Mouse (Mus musculus) embryonic facial prominence, embryonic 13.5 days (tissue): ENCODE measurements around the gene Zmym4. TPM values are rescaled to one million over a fixed set of nuclear protein-coding genes. Genes with fewer than 3 reads are reported as not detected.

Experiments
- ATAC-seq: fragments of 200-750 bp; cut with Nextera tagmentation; 2 replicates; pipeline ENCODE4 v1.8.0; 2017; ENCODE audit warnings: low read depth; ENCODE audit not compliant: insufficient number of reproducible peaks, insufficient read depth, low FRiP score, low TSS enrichment
- H3K27ac ChIP-seq: fragments of 300-500 bp; sonication (generic); 2 replicates; pipeline ENCODE4 v1.5.1; 2015; ENCODE audit warnings: moderate library complexity, mild to moderate bottlenecking, inconsistent platforms
- H3K27me3 ChIP-seq: fragments of 300-500 bp; sonication (generic); 2 replicates; pipeline ENCODE4 v1.6.1; 2015; ENCODE audit warnings: mild to moderate bottlenecking, inconsistent platforms
- H3K36me3 ChIP-seq: fragments of 300-500 bp; sonication (generic); 2 replicates; pipeline ENCODE4 v1.6.1; 2015; ENCODE audit warnings: mild to moderate bottlenecking, inconsistent platforms
- H3K4me1 ChIP-seq: fragments of 300-500 bp; sonication (generic); 2 replicates; pipeline ENCODE4 v1.6.1; 2015; ENCODE audit warnings: inconsistent platforms
- H3K4me2 ChIP-seq: fragments of 300-500 bp; sonication (generic); 2 replicates; pipeline ENCODE4 v1.6.1; 2015; ENCODE audit warnings: moderate library complexity, mild to moderate bottlenecking, inconsistent platforms
- H3K4me3 ChIP-seq: fragments of 300-500 bp; sonication (generic); 2 replicates; pipeline ENCODE4 v1.5.1; 2015; ENCODE audit warnings: mild to moderate bottlenecking, inconsistent platforms
- H3K9ac ChIP-seq: fragments of 300-500 bp; sonication (generic); 2 replicates; pipeline ENCODE4 v1.6.1; 2015; ENCODE audit warnings: mild to moderate bottlenecking, inconsistent platforms
- H3K9me3 ChIP-seq: fragments of 300-500 bp; sonication (generic); 2 replicates; pipeline ENCODE4 v1.6.1; 2016; ENCODE audit warnings: inconsistent platforms
- WGBS: fragments of 180-500 bp; shearing (Covaris S2); methylation state at CpG from one replicate; pipeline ENCODE4 v1.1.7; 2015; ENCODE audit warnings: mixed read lengths; 5-methylcytosine and 5-hydroxymethylcytosine counted together
- polyA plus RNA-seq: library from polyadenylated mRNA; unstranded; fragments of >200 nt; fragmentation: Nextera tagmentation; extraction: Ambion mirVana; gene quantifications from 2 replicates; pipeline ENCODE4 v1.2.1, GENCODE M21; 2015

Gene Zmym4
- polyA plus RNA-seq, 1 experiment from 2014 or later = 27.0 TPM

DNA sequence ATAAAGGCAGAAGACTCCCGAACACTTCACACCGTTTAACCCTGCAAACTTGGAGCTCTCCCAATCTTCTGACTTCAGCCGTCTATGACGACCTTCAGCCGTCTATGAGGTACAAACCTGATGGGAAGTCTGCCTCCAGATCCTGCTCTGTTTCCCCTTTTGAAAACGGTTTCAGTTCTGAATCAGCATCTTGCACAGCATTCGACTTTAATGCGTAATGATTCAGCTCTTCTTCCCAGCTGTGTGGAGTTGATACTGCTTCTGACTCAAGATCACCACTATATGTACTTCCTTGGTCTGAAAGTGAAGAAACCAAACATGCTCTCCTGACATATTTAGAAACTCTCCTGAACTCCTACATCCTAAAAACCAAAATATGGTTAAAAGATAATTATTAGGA lies 78.1 kb downstream of the Zmym4 start:
- Histone ChIP-seq H3K4me2 (no peak overlapping the region), H3K9ac (no peak overlapping the region), H3K4me3 (no peak overlapping the region), H3K36me3 (peaks cover 66% of the 10 kb centered on the region), H3K4me1 (no peaks in the 10 kb centered on the region), H3K9me3 (no peaks in the 10 kb centered on the region), H3K27me3 (no peaks in the 10 kb centered on the region), H3K27ac (no peak overlapping the region)
- no peak for ATAC-seq
- 94% methylated on average over 8 of the region's 8 CpGs for WGBS

GRCm38 (mm10) chr4:126885953-126886352 lies 82.0 kb downstream of the Zmym4 start:
- Histone ChIP-seq H3K9me3 (no peaks in the 10 kb centered on the region), H3K36me3 (peaks cover 60% of the 10 kb centered on the region), H3K27me3 (no peaks in the 10 kb centered on the region), H3K9ac (no peak overlapping the region), H3K27ac (no peak overlapping the region), H3K4me3 (no peak overlapping the region), H3K4me2 (no peak overlapping the region), H3K4me1 (no peaks in the 10 kb centered on the region)
- WGBS = 67% methylated on average over 1 of the region's 1 CpGs
- ATAC-seq = no peak

DNA sequence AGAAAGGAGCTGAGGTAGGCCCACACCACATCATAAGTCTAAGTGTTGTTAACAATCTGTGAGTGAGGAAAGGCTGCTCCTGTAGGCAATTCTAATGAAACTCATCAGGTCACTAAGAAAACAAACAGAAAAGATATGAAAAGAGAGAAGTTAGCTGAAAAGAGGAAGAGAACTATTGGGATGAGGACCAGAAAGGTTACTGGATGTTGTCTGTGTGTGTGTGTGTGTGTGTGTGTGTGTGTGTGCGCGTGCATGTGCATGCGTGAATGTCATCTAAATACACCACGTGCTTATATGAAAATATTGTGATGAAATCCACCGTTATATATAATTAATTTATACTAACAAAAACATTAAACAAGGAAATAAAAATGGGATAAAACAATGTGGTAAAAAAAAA lies 84.3 kb downstream of the Zmym4 start:
- H3K4me1 ChIP-seq = no peaks in the 10 kb centered on the region
- no peak overlapping the region for H3K4me2 ChIP-seq
- no peaks in the 10 kb centered on the region for H3K27me3 ChIP-seq
- peaks cover 58% of the 10 kb centered on the region for H3K36me3 ChIP-seq
- no peak overlapping the region for H3K9ac ChIP-seq
- no peak overlapping the region for H3K27ac ChIP-seq
- no peak for ATAC-seq
- H3K9me3 ChIP-seq = no peaks in the 10 kb centered on the region
- 95% methylated on average over 5 of the region's 5 CpGs for WGBS
- no peak overlapping the region for H3K4me3 ChIP-seq

DNA sequence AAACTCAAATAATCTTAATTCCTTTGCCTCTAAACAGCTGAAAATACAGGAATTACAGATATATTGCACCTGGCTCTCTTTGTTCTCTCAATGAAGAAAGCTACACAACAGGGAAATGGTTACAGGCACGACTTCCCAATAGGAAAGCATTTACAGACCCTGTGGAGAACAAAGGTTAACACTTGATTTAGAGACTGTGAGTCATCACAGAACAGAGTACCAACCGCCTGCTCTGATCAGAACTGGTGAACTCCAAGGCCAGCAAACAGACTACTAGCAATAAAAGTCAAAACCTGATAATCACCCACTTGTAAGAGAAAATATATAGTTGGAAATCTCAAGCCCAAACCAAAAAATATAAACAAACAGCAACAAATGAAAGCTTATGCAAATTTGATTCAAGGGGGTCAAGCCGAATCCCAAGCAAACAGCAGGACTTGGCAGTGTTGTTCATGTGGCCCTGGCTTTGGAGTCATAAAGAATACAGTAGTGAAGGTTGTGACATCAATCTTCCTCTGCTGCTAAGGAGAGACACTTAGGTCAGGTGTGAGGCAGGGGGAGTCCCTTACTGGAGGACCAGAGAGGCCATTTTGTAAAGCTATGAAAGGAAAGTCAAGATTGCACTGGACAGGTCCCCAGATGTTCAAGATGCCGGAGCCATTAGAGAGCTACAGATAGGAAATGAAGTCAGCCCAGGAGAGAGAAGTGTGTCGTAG lies 88.2 kb downstream of the Zmym4 start:
- Histone ChIP-seq H3K9me3 (no peaks in the 10 kb centered on the region), H3K4me2 (no peak overlapping the region), H3K36me3 (peaks cover 73% of the 10 kb centered on the region), H3K27me3 (no peaks in the 10 kb centered on the region), H3K9ac (no peak overlapping the region), H3K27ac (no peak overlapping the region), H3K4me1 (no peaks in the 10 kb centered on the region), H3K4me3 (no peak overlapping the region)
- ATAC-seq = no peak
- 88% methylated on average over 5 of the region's 5 CpGs for WGBS

- H3K27ac ChIP-seq = no peak overlapping the region
- ATAC-seq = no peak
- H3K4me1 ChIP-seq = no peaks in the 10 kb centered on the region
- no peak overlapping the region for H3K4me3 ChIP-seq
- H3K9ac ChIP-seq = no peak overlapping the region
- H3K4me2 ChIP-seq = no peak overlapping the region
- 73% methylated on average over 7 of the region's 7 CpGs for WGBS
- H3K9me3 ChIP-seq = no peaks in the 10 kb centered on the region
- H3K36me3 ChIP-seq = peaks cover 57% of the 10 kb centered on the region
- no peaks in the 10 kb centered on the region for H3K27me3 ChIP-seq
Measured at GRCm38 (mm10) chr4:126872717-126873116, 95.2 kb downstream of the Zmym4 start.

GRCm38 (mm10) chr4:126868699-126869098 lies 99.2 kb downstream of the Zmym4 start:
- Histone ChIP-seq H3K36me3 (peaks cover 62% of the 10 kb centered on the region), H3K4me1 (no peaks in the 10 kb centered on the region), H3K4me2 (no peak overlapping the region), H3K27ac (no peak overlapping the region), H3K9me3 (no peaks in the 10 kb centered on the region), H3K9ac (no peak overlapping the region), H3K4me3 (no peak overlapping the region), H3K27me3 (no peaks in the 10 kb centered on the region)
- WGBS = 92% methylated on average over 12 of the region's 12 CpGs
- ATAC-seq = no peak

DNA sequence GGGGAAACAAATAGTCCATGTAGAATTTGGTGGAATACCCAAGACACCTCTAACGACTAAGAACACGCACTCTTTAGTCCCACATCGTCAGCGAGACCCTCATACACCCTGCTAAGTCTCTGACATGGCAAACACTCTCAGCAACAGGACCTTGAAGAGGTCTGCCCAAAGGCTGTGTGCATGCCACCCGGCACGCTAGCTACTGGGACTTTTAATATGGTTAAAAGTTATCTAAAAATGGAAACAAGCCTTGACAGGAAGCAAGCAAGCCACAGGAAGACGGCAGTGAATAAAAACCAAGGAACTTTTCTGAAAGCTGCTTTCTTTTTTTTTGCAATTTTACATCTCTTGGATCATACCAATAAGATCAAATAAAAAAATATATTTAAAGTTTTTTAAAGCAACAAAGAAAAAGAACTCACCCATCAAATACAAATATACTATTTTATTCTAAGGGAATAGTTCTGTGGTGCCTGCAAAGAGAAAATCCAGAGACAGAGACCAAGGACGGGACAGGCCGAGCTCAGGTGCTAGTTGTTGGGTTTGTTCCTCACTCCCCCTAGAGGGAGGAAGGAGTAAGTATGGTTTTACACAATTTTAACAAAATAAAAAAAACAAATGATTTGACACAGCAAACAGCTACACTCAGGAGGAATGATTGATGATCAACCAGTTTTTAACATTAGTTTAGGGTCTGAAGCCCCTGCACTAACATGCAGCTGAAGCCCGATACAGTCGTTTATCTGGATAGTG lies 106.2 kb downstream of the Zmym4 start:
- H3K36me3 ChIP-seq = peaks cover 62% of the 10 kb centered on the region
- H3K4me2 ChIP-seq = no peak overlapping the region
- H3K4me3 ChIP-seq = no peak overlapping the region
- whole genome bisulfite sequencing = 80% methylated on average over 11 of the region's 11 CpGs
- H3K9ac ChIP-seq = no peak overlapping the region
- no peaks in the 10 kb centered on the region for H3K9me3 ChIP-seq
- no peak for ATAC-seq
- H3K27me3 ChIP-seq = no peaks in the 10 kb centered on the region
- no peaks in the 10 kb centered on the region for H3K4me1 ChIP-seq
- no peak overlapping the region for H3K27ac ChIP-seq

DNA sequence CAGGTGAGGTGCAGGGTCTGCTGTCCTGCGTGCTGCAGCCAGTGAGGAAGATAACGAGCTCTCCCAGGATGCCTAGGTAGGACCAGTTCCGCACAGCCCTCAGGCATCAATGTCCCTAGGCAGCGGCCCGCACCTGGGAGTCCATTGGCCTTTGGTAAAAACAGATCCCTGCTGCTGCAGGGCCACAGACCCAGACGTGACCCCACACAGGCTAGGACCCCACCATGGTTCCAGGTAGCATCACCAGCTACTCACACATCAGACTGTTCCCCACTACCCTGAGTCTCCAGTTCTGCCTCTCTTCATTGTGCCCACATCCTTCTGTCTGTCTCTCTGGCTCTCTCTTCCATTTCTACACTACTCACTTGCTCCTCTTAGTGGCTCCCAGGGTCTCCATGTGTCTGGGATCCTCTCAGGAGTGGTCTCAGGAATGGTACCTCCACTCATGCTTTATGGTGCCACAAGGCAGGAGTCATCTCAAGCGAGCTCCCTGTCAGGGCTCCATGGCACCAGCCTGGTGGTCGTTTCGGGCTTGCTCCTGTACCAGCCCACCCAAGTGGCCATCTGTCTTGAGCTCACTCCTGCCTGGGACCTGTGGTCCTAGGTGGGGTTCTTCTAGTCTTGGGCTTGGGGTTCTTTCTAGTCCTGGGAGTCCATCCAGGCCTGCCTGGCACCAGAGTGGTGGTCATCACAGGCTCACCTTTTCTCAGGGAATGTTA lies 107.5 kb downstream of the Zmym4 start:
- Histone ChIP-seq H3K4me1 (no peaks in the 10 kb centered on the region), H3K36me3 (peaks cover 60% of the 10 kb centered on the region), H3K9me3 (no peaks in the 10 kb centered on the region), H3K27ac (no peak overlapping the region), H3K4me2 (no peak overlapping the region), H3K4me3 (no peak overlapping the region), H3K27me3 (no peaks in the 10 kb centered on the region), H3K9ac (no peak overlapping the region)
- 0 out of 2 replicates have a peak, but pooled peaks have one; percentile 54 for ATAC-seq
- 86% methylated on average over 9 of the region's 9 CpGs for WGBS

DNA sequence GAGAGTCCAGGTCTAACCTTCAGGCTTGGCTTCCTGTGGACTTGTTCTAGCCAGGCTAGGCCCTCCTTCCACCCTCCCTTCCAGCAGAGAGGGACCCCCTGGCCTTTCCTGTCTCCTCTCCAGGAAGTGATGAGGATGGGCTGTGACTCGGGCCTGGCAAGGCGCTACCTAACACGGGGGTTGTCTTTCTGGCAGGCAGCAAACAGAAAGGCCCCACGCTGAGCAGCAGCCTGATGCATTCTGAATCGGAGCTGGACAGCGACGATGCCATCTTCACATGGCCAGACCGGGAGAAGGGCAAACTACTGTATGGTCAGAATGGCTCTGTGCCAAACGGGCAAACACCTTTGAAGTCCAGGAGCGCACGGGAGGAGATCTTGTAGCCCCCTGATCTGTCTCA lies 115.0 kb downstream of the Zmym4 start:
- 79% methylated on average over 11 of the region's 11 CpGs for WGBS

DNA sequence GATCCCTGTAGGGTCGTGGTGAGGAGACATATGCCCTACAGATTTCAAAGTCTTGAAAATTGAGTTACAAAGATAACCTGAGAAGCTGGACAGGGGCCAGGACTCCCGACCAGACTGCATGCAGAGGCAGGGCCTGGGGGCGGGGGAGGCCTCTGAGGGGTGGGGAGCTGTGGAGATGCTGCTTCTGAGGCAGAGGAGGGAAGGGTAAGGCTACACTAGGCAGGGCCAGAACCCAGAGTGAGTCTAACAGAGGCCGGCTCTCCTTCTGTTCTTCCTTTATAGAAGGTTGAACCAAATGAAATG lies 117.2 kb downstream of the Zmym4 start:
- H3K4me2 ChIP-seq = no peak overlapping the region
- peak overlapping the region; percentile 21; the same call in 1 of the 2 replicates for H3K9ac ChIP-seq
- no peak overlapping the region for H3K4me3 ChIP-seq
- H3K27me3 ChIP-seq = no peaks in the 10 kb centered on the region
- ATAC-seq = no peak
- peaks cover 73% of the 10 kb centered on the region for H3K36me3 ChIP-seq
- peaks cover 12% of the 10 kb centered on the region; the same call in 1 of the 2 replicates for H3K4me1 ChIP-seq
- WGBS = 40% methylated on average over 4 of the region's 4 CpGs
- H3K27ac ChIP-seq = peak overlapping the region; percentile 8; the same call in 1 of the 2 replicates
- no peaks in the 10 kb centered on the region for H3K9me3 ChIP-seq

More for the DNA sequence above, 115.0 kb downstream of the Zmym4 start:
- Histone ChIP-seq H3K9ac (no peak overlapping the region), H3K9me3 (no peaks in the 10 kb centered on the region), H3K4me2 (no peak overlapping the region), H3K27me3 (no peaks in the 10 kb centered on the region), H3K36me3 (peaks cover 58% of the 10 kb centered on the region), H3K27ac (no peak overlapping the region), H3K4me3 (no peak overlapping the region), H3K4me1 (peaks cover 12% of the 10 kb centered on the region; the same call in 1 of the 2 replicates)
- ATAC-seq = no peak

GRCm38 (mm10) chr4:126850019-126850777 lies 117.7 kb downstream of the Zmym4 start:
- Histone ChIP-seq H3K4me1 (peaks cover 12% of the 10 kb centered on the region; the same call in 1 of the 2 replicates), H3K36me3 (peaks cover 71% of the 10 kb centered on the region), H3K9me3 (no peaks in the 10 kb centered on the region), H3K27me3 (no peaks in the 10 kb centered on the region), H3K4me2 (no peak overlapping the region), H3K9ac (0 out of 2 replicates have a peak overlapping the region, but pooled peaks have one; percentile 21), H3K27ac (peak overlapping the region; percentile 8; the same call in 1 of the 2 replicates), H3K4me3 (no peak overlapping the region)
- ATAC-seq = no peak
- 63% methylated on average over 7 of the region's 7 CpGs for WGBS
